Mouse (Mus musculus) spleen, adult 18-20 months (tissue): ENCODE data around the gene Rheb.
A peak's percentile ranks its signal among the peaks of the same experiment; 100 is the strongest.
"Not testable (repeated sequence)": the region's sequence is repeated elsewhere in the genome, so short reads cannot be mapped to it uniquely, and the experiment has no call there.

Experiments used
- DNase-seq, 2 experiments: peaks; one replicate each; pipeline ENCODE4 v3.0.0; 2022; ENCODE audit warnings: mixed read lengths in 2 of 2

The Rheb gene

GRCm38 (mm10) chr5:24782957-24783356 lies 59.5 kb downstream of the Rheb start:
- DNase-seq: no peak

GRCm38 (mm10) chr5:24781048-24781447 lies 61.4 kb downstream of the Rheb start:
- DNase-seq: no peak

- DNase-seq: peak in 1 of 2 experiments; percentile 15
Observed at GRCm38 (mm10) chr5:24779881-24780512, 62.4 kb downstream of the Rheb start.

GRCm38 (mm10) chr5:24779321-24779720 lies 63.1 kb downstream of the Rheb start:
- no peak for DNase-seq

GRCm38 (mm10) chr5:24778843-24779140 lies 63.6 kb downstream of the Rheb start:
- DNase-seq: no peak

GRCm38 (mm10) chr5:24778082-24778842 lies 64.2 kb downstream of the Rheb start:
- DNase-seq: no peak

GRCm38 (mm10) chr5:24776681-24777080 lies 65.7 kb downstream of the Rheb start:
- DNase-seq: no peak

GRCm38 (mm10) chr5:24774549-24774948 lies 67.9 kb downstream of the Rheb start:
- DNase-seq: not testable (repeated sequence)

GRCm38 (mm10) chr5:24757816-24758215 lies 84.6 kb downstream of the Rheb start, which contains the start of gene Crygn:
Crygn (minus strand) TSS chr5:24758008.
- no peak for DNase-seq

- no peak for DNase-seq
Observed at GRCm38 (mm10) chr5:24756931-24757330, 85.5 kb downstream of the Rheb start.
